Mouse (Mus musculus) kidney, adult 2 months (tissue): ENCODE measurements at regions not wholly inside any gene's neighbourhood (a gene's known extent, or its start where the extent isn't known, plus 50 kb on each side); places are given as distances from the start of the nearest gene placed in this dataset.

ENCODE experiments used
- CTCF ChIP-seq: fragments of 200-500 bp; conservative IDR thresholded peaks from 2 replicates; pipeline ENCODE4 v1.5.1; 2011; ENCODE audit warnings: low read depth, mild to moderate bottlenecking, control low read depth, low read length, moderate library complexity, mixed read lengths; ENCODE audit not compliant: insufficient read depth, insufficient read length
- POLR2A ChIP-seq: fragments of 200-500 bp; IDR thresholded peaks from one replicate; pipeline ENCODE4 v1.6.1; 2011; ENCODE audit warnings: low read depth, low read length, control low read depth

- no peak for TF ChIP-seq CTCF
- no peak for TF ChIP-seq POLR2A
These were observed 83.9 kb upstream of the Pum3 start for GRCm38 (mm10) chr19:27513535-27513934.
